Mouse (Mus musculus): Measurements from ENCODE around the gene Bmp8b. TPM values are rescaled to one million over a fixed set of nuclear protein-coding genes. Genes with fewer than 3 reads are reported as not detected.
"Not testable (repeated sequence)": the region's sequence is repeated elsewhere in the genome, so short reads cannot be mapped to it uniquely, and the experiment has no call there.

Gene Bmp8b
- polyA plus RNA-seq, 1 experiment from 2014 or later, result 0.06 TPM

GRCm38 (mm10) chr4:123139513-123140154, 34.7 kb downstream of the Bmp8b start, which contains the start of gene Ppie:
Ppie (minus strand) TSS chr4:123139951.
- no peak for TF ChIP-seq CTCF (IDR thresholded peaks at IDR 0.05)
- no peaks in the 10 kb centered on the region for H3K27me3 ChIP-seq
- peak; percentile 28 for DNase-seq (ENCODE audit: low read depth, low spot score)
- ATAC-seq, result peak; percentile 89
- ChIA-PET POLR2A (no interaction called here), CTCF (no interaction called here)
- in situ Hi-C loops (cut with MboI; ENCODE audit: low pct_unique_long_range_greater_than_20kb), result no loop called here

- in situ Hi-C loops (cut with MboI; ENCODE audit: low pct_unique_long_range_greater_than_20kb), result no loop called here
- TF ChIP-seq CTCF (IDR thresholded peaks at IDR 0.05), result no peak
- no peak for DNase-seq (ENCODE audit: low read depth, low spot score)
- peaks cover 17% of the 10 kb centered on the region for H3K27me3 ChIP-seq
- ChIA-PET POLR2A (no interaction called here), CTCF (interaction anchor here (1.6 kb wide), 1 partner anchor 53 kb away, joined by 4 read pairs; no protein-coding TSS in a partner anchor)
- ATAC-seq, result no peak
Measured at GRCm38 (mm10) chr4:123147446-123148150, 42.6 kb downstream of the Bmp8b start.

GRCm38 (mm10) chr4:123152003-123152402, 47.0 kb downstream of the Bmp8b start:
- ChIA-PET POLR2A (no interaction called here), CTCF (no interaction called here)
- DNase-seq (ENCODE audit: low read depth, low spot score) (no peak), ATAC-seq (no peak)
- peaks cover 13% of the 10 kb centered on the region for H3K27me3 ChIP-seq
- peak; percentile 35 for TF ChIP-seq CTCF (IDR thresholded peaks at IDR 0.05)
- in situ Hi-C loops (cut with MboI; ENCODE audit: low pct_unique_long_range_greater_than_20kb), result no loop called here

GRCm38 (mm10) chr4:123152976-123153375, 48.0 kb downstream of the Bmp8b start:
- in situ Hi-C loops (cut with MboI; ENCODE audit: low pct_unique_long_range_greater_than_20kb), result no loop called here
- no peak for TF ChIP-seq CTCF (IDR thresholded peaks at IDR 0.05)
- CTCF ChIA-PET, result no interaction called here
- peaks cover 13% of the 10 kb centered on the region for H3K27me3 ChIP-seq
- POLR2A ChIA-PET, result no interaction called here
- no peak for ATAC-seq
- DNase-seq (ENCODE audit: low read depth, low spot score), result no peak

- TF ChIP-seq CTCF (IDR thresholded peaks at IDR 0.05), result peak; percentile 52
- in situ Hi-C loops (cut with MboI; ENCODE audit: low pct_unique_long_range_greater_than_20kb), result loop anchor here (5.0 kb wide), 2 partner anchors 42 to 102 kb away; no protein-coding TSS in a partner anchor
- no peak for ATAC-seq
- POLR2A ChIA-PET, result no interaction called here
- H3K27me3 ChIP-seq, result peaks cover 7% of the 10 kb centered on the region
- CTCF ChIA-PET, result interaction anchor here (1.0 kb wide), 1 partner anchor 9 kb away, joined by 4 read pairs; no protein-coding TSS in a partner anchor
- peak; percentile 7 for DNase-seq (ENCODE audit: low read depth, low spot score)
Measured at GRCm38 (mm10) chr4:123155004-123155403, 50.0 kb downstream of the Bmp8b start.

GRCm38 (mm10) chr4:123155427-123155826, 50.5 kb downstream of the Bmp8b start:
- ChIA-PET POLR2A (no interaction called here), CTCF (interaction anchor here (1.0 kb wide), 1 partner anchor 9 kb away, joined by 4 read pairs; no protein-coding TSS in a partner anchor)
- DNase-seq (ENCODE audit: low read depth, low spot score), result no peak
- TF ChIP-seq CTCF (IDR thresholded peaks at IDR 0.05), result no peak
- H3K27me3 ChIP-seq, result peaks cover 4% of the 10 kb centered on the region
- no peak for ATAC-seq
- in situ Hi-C loops (cut with MboI; ENCODE audit: low pct_unique_long_range_greater_than_20kb), result loop anchor here (5.0 kb wide), 2 partner anchors 42 to 102 kb away; no protein-coding TSS in a partner anchor

GRCm38 (mm10) chr4:123155840-123156239, 50.9 kb downstream of the Bmp8b start:
- ATAC-seq, result no peak
- in situ Hi-C loops (cut with MboI; ENCODE audit: low pct_unique_long_range_greater_than_20kb), result loop anchor here (5.0 kb wide), 2 partner anchors 41 to 101 kb away; no protein-coding TSS in a partner anchor
- DNase-seq (ENCODE audit: low read depth, low spot score), result no peak
- no peak for TF ChIP-seq CTCF (IDR thresholded peaks at IDR 0.05)
- ChIA-PET POLR2A (no interaction called here), CTCF (no interaction called here)
- H3K27me3 ChIP-seq, result peaks cover 4% of the 10 kb centered on the region

- in situ Hi-C loops (cut with MboI; ENCODE audit: low pct_unique_long_range_greater_than_20kb), result no loop called here
- ATAC-seq, result no peak
- POLR2A ChIA-PET, result no interaction called here
Measured at GRCm38 (mm10) chr4:123160571-123160970, 55.6 kb downstream of the Bmp8b start.

GRCm38 (mm10) chr4:123161251-123161650, 56.3 kb downstream of the Bmp8b start:
- in situ Hi-C loops (cut with MboI; ENCODE audit: low pct_unique_long_range_greater_than_20kb); H3K27me3 ChIP-seq; POLR2A ChIA-PET; CTCF ChIA-PET; DNase-seq (ENCODE audit: low read depth, low spot score); ATAC-seq: not testable (repeated sequence)

More at GRCm38 (mm10) chr4:123160571-123160970, 55.6 kb downstream of the Bmp8b start:
- no peak for TF ChIP-seq CTCF (IDR thresholded peaks at IDR 0.05)
- H3K27me3 ChIP-seq, result peaks cover 4% of the 10 kb centered on the region
- CTCF ChIA-PET, result no interaction called here
- DNase-seq (ENCODE audit: low read depth, low spot score), result no peak

GRCm38 (mm10) chr4:123162305-123162917, 57.4 kb downstream of the Bmp8b start:
- in situ Hi-C loops (cut with MboI; ENCODE audit: low pct_unique_long_range_greater_than_20kb), result no loop called here
- ChIA-PET CTCF (no interaction called here), POLR2A (no interaction called here)

GRCm38 (mm10) chr4:123164157-123164556, 59.2 kb downstream of the Bmp8b start:
- in situ Hi-C loops (cut with MboI; ENCODE audit: low pct_unique_long_range_greater_than_20kb), result no loop called here
- POLR2A ChIA-PET, result no interaction called here
- ATAC-seq (no peak), DNase-seq (ENCODE audit: low read depth, low spot score) (no peak)
- TF ChIP-seq CTCF (IDR thresholded peaks at IDR 0.05), result no peak
- CTCF ChIA-PET, result no interaction called here
- peaks cover 4% of the 10 kb centered on the region for H3K27me3 ChIP-seq

More at GRCm38 (mm10) chr4:123162305-123162917, 57.4 kb downstream of the Bmp8b start:
- ATAC-seq (no peak), DNase-seq (ENCODE audit: low read depth, low spot score) (no peak)
- TF ChIP-seq CTCF (IDR thresholded peaks at IDR 0.05), result no peak
- H3K27me3 ChIP-seq, result peaks cover 4% of the 10 kb centered on the region
